Mouse (Mus musculus) hematopoietic stem cell, adult 5-6 weeks (primary cell): Measurements from ENCODE around the gene Nrros. TPM values are rescaled to one million over a fixed set of nuclear protein-coding genes. Genes with fewer than 3 reads are reported as not detected.
"Not testable (repeated sequence)": the region's sequence is repeated elsewhere in the genome, so short reads cannot be mapped to it uniquely, and the experiment has no call there.

Experiments
- ATAC-seq, 2 experiments: fragments of 125-278 bp in 1 of 2; replicated peaks in 1 of 2; 2 replicates each; pipeline ENCODE4 v1.8.0; 2016 to 2017; ENCODE audit warnings: inconsistent platforms in 2 of 2, mild to moderate bottlenecking in 2 of 2, moderate number of reproducible peaks in 2 of 2, low read depth in 1 of 2, moderate TSS enrichment in 1 of 2; ENCODE audit not compliant: low FRiP score in 2 of 2, poor library complexity in 2 of 2, severe bottlenecking in 2 of 2, insufficient read depth in 1 of 2, low TSS enrichment in 1 of 2
- total RNA-seq: library from RNA; stranded (forward); fragments of 172-1452, 232-1000 nt; gene quantifications from 2 replicates; pipeline ENCODE4 v1.2.3, GENCODE M21; 2017

Gene Nrros
- total RNA-seq, 1 experiment from 2014 or later = 78.9 TPM

DNA sequence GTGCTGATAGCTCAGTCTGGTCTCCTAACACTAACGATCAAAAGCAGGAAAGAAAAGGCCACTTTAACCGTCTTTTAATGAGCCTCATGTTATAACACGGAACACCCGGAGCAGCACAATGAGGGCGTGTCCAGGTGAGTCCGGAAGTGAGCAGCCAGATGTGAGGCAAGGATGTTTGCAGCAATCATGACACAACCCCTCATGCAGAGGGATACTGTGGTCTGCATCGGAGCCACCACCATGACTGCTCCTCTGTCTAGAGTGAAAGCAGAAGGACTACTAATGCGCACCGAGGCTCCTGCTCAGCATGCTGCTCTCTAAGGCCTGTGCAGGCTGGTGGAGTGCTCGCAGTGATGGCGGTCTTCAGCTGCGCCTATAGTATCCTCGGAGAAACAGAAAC is 63.1 kb downstream of the Nrros start:
- peak in 1 of 2 experiments; percentile 51; a peak in 1 of 4 replicates for ATAC-seq

DNA sequence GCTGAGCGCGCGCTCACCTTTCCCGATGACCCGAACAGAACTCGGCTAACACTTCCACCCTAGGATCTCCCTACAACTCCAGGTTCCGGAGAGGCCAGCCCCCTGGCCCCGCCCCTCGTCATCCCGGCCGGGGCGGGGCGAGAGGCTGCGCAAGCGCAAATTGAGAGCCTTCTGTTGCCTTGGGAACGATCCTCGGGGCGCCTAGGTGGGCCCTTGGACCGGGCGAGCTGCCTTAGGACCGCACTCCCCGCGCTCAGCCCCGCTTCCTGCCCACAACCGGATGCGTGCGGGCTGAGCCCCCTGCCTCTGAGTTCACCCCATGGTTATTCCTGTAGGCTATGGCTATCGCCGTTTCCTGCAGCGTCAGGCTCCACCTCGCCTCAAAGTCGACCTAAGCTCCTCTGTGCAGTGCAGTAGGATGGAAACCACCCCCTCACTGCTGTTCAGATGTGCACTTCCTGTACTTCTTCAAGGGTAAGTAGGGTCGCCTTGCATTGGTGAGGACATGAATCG is 65.7 kb downstream of the Nrros start, which contains the start of the genes Pigx and Cep19:
TSS of gene Pigx (minus strand) at position 103 of the 513 bp plus-strand sequence.
TSS of gene Cep19 (plus strand) at position 163 of the 513 bp plus-strand sequence.
- peak; percentile 80 to 83 for ATAC-seq

DNA sequence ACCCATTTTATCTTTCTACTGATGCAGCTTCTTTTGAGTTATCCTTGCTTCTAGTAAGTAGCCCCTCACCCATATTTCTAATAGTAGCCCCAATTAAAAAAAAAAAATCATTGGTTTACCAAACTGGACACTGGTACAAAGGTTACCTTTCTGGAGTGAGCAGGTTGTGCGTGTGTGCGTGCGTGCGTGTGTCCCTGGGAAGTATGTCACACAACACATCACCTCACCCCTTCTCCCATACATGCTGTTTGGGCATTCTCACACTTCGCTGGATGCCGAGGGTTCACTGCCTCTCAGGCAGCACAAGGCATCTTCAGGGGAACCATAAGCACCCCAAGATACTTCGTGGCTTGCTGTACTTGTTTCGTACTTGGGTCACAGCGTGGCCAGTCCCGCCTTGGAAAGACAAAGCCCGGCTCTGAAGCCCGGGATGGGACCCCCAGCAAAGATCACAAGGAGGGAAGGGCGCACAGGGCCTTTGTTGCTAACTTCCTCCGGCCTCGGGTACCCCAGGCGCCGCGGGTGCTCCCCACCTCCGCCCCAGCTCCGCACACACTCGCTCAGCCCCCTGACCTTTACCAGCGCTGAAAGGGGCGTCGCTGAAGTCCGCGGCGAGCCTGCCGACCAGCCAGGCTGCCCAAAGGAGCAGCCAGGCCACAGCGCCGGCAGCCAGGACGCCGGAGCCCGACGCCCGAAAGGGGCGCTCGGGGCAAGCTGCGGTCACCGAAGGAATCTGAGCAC is 66.3 kb downstream of the Nrros start:
- ATAC-seq = peak in 1 of 2 experiments; percentile 24; a peak in 1 of 4 replicates

DNA sequence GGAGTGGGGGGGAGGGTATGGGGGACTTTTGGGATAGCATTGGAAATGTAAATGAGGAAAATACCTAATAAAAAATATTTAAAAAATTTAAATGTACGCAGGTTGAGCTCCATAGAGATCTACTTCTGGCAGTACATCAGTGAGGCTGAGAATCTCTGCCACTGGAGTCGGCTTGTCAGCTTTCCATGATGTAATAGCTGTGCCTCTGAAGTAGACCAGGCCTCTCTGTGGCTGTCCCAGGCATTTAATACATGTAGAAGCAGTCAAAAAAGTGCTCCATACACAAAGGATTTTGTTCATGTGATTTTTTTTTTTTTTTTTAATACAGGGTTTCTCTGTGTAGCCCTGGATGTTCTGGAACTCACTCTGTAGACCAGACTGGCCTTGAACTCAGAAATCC is 67.6 kb downstream of the Nrros start:
- not testable (repeated sequence) for ATAC-seq

Other genes starting within 250 kb of the Nrros start
- gene Pigz, start 231.7 kb downstream of the Nrros start, total RNA-seq = not detected in 2 replicates
- 9.6 and 14.9 TPM in 2 replicates for gene 0610012G03Rik, start 217.1 kb downstream of the Nrros start, total RNA-seq
- gene Ncbp2, start 217.1 kb downstream of the Nrros start, total RNA-seq = 41.9 and 45.2 TPM in 2 replicates
- 15.0 and 16.7 TPM in 2 replicates for gene Senp5, start 162.3 kb downstream of the Nrros start, total RNA-seq
- 69.2 and 72.4 TPM in 2 replicates for gene Pak2, start 86.3 kb downstream of the Nrros start, total RNA-seq
- gene Pigx, start 65.9 kb downstream of the Nrros start, total RNA-seq = 60.6 and 94.2 TPM in 2 replicates
- 46.1 and 72.0 TPM in 2 replicates for gene Cep19, start 65.8 kb downstream of the Nrros start, total RNA-seq
- 54.4 and 58.5 TPM in 2 replicates for gene Bex6, start 14.2 kb upstream of the Nrros start, total RNA-seq
- 26.1 and 32.0 TPM in 2 replicates for gene Fbxo45, start 81.6 kb upstream of the Nrros start, total RNA-seq
- gene Wdr53, start 81.6 kb upstream of the Nrros start, total RNA-seq = 14.0 and 22.6 TPM in 2 replicates
- gene Smco1, start 105.9 kb upstream of the Nrros start, total RNA-seq = not detected in 2 replicates
- 67.5 and 71.4 TPM in 2 replicates for gene Rnf168, start 111.9 kb upstream of the Nrros start, total RNA-seq
- 43.5 and 51.3 TPM in 2 replicates for gene Ubxn7, start 166.7 kb upstream of the Nrros start, total RNA-seq
- not detected in 2 replicates for gene Tm4sf19, start 234.9 kb upstream of the Nrros start, total RNA-seq